Mouse (Mus musculus) spleen, postnatal 4 days (tissue): ENCODE results near the gene Tcam1.
"Not testable (repeated sequence)": the region's sequence is repeated elsewhere in the genome, so short reads cannot be mapped to it uniquely, and the experiment has no call there.

Experiments used
- DNase-seq, 2 experiments: peaks; one replicate each; pipeline ENCODE4 v3.0.0; 2022; ENCODE audit warnings: low spot score in 2 of 2

Gene Tcam1

GRCm38 (mm10) chr11:106276454-106276853 is at the start of gene Tcam1:
Gene Tcam1 (plus strand): TSS chr11:106276672.
- DNase-seq, result peak; percentile 91 to 97

GRCm38 (mm10) chr11:106233978-106234377 is 42.5 kb upstream of the Tcam1 start:
- not testable (repeated sequence) for DNase-seq

GRCm38 (mm10) chr11:106246834-106247233 is 29.6 kb upstream of the Tcam1 start:
- DNase-seq, result no peak

- no peak for DNase-seq
These were observed 27.1 kb upstream of the Tcam1 start for GRCm38 (mm10) chr11:106249326-106249725.

GRCm38 (mm10) chr11:106254767-106255166 is 21.7 kb upstream of the Tcam1 start:
- DNase-seq, result no peak

GRCm38 (mm10) chr11:106255174-106255573 is 21.3 kb upstream of the Tcam1 start:
- peak in 1 of 2 experiments; percentile 73 for DNase-seq

GRCm38 (mm10) chr11:106255685-106256451 is 20.6 kb upstream of the Tcam1 start, which contains the start of the genes Ftsj3 and Psmc5:
Gene Ftsj3 (minus strand): TSS chr11:106256079.
Gene Psmc5 (plus strand): TSS chr11:106256154.
- peak; percentile 98 to 99 for DNase-seq

GRCm38 (mm10) chr11:106256775-106257174 is 19.7 kb upstream of the Tcam1 start:
- DNase-seq, result peak in 1 of 2 experiments; percentile 64

- DNase-seq, result no peak
These were observed 15.5 kb upstream of the Tcam1 start for GRCm38 (mm10) chr11:106260826-106261450.

GRCm38 (mm10) chr11:106263963-106264362 is 12.5 kb upstream of the Tcam1 start:
- DNase-seq, result no peak

- no peak for DNase-seq
These were observed 11.5 kb upstream of the Tcam1 start for GRCm38 (mm10) chr11:106264988-106265387.

GRCm38 (mm10) chr11:106265570-106265969 is 10.9 kb upstream of the Tcam1 start:
- no peak for DNase-seq

GRCm38 (mm10) chr11:106266431-106266830 is 10.0 kb upstream of the Tcam1 start:
- peak in 1 of 2 experiments; percentile 59 for DNase-seq

GRCm38 (mm10) chr11:106267311-106267852 is 9.1 kb upstream of the Tcam1 start:
- peak in 1 of 2 experiments; percentile 62 for DNase-seq

- no peak for DNase-seq
These were observed 8.6 kb upstream of the Tcam1 start for GRCm38 (mm10) chr11:106267871-106268270.

- no peak for DNase-seq
These were observed 8.0 kb upstream of the Tcam1 start for GRCm38 (mm10) chr11:106268326-106269059.

GRCm38 (mm10) chr11:106269060-106269431 is 7.4 kb upstream of the Tcam1 start:
- no peak for DNase-seq

- DNase-seq, result peak in 1 of 2 experiments; percentile 63
These were observed 5.2 kb upstream of the Tcam1 start for GRCm38 (mm10) chr11:106271131-106271793.

- DNase-seq, result peak; percentile 67 to 87
These were observed 4.5 kb upstream of the Tcam1 start for GRCm38 (mm10) chr11:106271794-106272643.

- DNase-seq, result peak; percentile 99
These were observed 3.7 kb upstream of the Tcam1 start, which contains the start of gene Smarcd2 for GRCm38 (mm10) chr11:106272644-106273310. Gene Smarcd2 (minus strand): TSS chr11:106272972.
